Mouse (Mus musculus): ENCODE measurements around the gene 1110032A03Rik. TPM values are rescaled to one million over a fixed set of nuclear protein-coding genes. Genes with fewer than 3 reads are reported as not detected.

Gene 1110032A03Rik
- polyA plus RNA-seq, 1 experiment = not detected

- WGBS = 83% methylated on average over 2 of the region's 2 CpGs
- no peak overlapping the region for H3K27ac ChIP-seq (ENCODE audit: insufficient read depth, low read depth, low read length)
- peaks cover 7% of the 10 kb centered on the region for H3K4me1 ChIP-seq (ENCODE audit: control insufficient read depth, insufficient read depth, low read length)
- no peak overlapping the region for H3K4me3 ChIP-seq (ENCODE audit: insufficient read depth, low read depth, low read length)
- TF ChIP-seq CTCF (IDR thresholded peaks at IDR 0.05; ENCODE audit: insufficient read depth, low read depth, low read length) (no peak), POLR2A (IDR thresholded peaks at IDR 0.05; ENCODE audit: insufficient read depth, low read depth, low read length) (no peak)
These were observed 36.4 kb upstream of the 1110032A03Rik start for GRCm38 (mm10) chr9:50811746-50812145.

GRCm38 (mm10) chr9:50811187-50811586 is 35.9 kb upstream of the 1110032A03Rik start:
- TF ChIP-seq POLR2A (IDR thresholded peaks at IDR 0.05; ENCODE audit: insufficient read depth, low read depth, low read length) (no peak), CTCF (IDR thresholded peaks at IDR 0.05; ENCODE audit: insufficient read depth, low read depth, low read length) (no peak)
- Histone ChIP-seq H3K27ac (ENCODE audit: insufficient read depth, low read depth, low read length) (no peak overlapping the region), H3K4me3 (ENCODE audit: insufficient read depth, low read depth, low read length) (no peak overlapping the region), H3K4me1 (ENCODE audit: control insufficient read depth, insufficient read depth, low read length) (peaks cover 7% of the 10 kb centered on the region)
- WGBS = 95% methylated on average over 7 of the region's 7 CpGs

- no peak overlapping the region for H3K27ac ChIP-seq (ENCODE audit: insufficient read depth, low read depth, low read length)
- TF ChIP-seq POLR2A (IDR thresholded peaks at IDR 0.05; ENCODE audit: insufficient read depth, low read depth, low read length) = no peak
- no peak for TF ChIP-seq CTCF (IDR thresholded peaks at IDR 0.05; ENCODE audit: insufficient read depth, low read depth, low read length)
- H3K4me3 ChIP-seq (ENCODE audit: insufficient read depth, low read depth, low read length) = no peak overlapping the region
- H3K4me1 ChIP-seq (ENCODE audit: control insufficient read depth, insufficient read depth, low read length) = peaks cover 7% of the 10 kb centered on the region
- WGBS = 88% methylated on average over 13 of the region's 13 CpGs
These were observed 33.8 kb upstream of the 1110032A03Rik start for GRCm38 (mm10) chr9:50809146-50809545.

GRCm38 (mm10) chr9:50808471-50808870 is 33.2 kb upstream of the 1110032A03Rik start:
- H3K4me1 ChIP-seq (ENCODE audit: control insufficient read depth, insufficient read depth, low read length) = peaks cover 7% of the 10 kb centered on the region
- no peak for TF ChIP-seq CTCF (IDR thresholded peaks at IDR 0.05; ENCODE audit: insufficient read depth, low read depth, low read length)
- TF ChIP-seq POLR2A (IDR thresholded peaks at IDR 0.05; ENCODE audit: insufficient read depth, low read depth, low read length) = no peak
- no peak overlapping the region for H3K4me3 ChIP-seq (ENCODE audit: insufficient read depth, low read depth, low read length)
- no peak overlapping the region for H3K27ac ChIP-seq (ENCODE audit: insufficient read depth, low read depth, low read length)
- WGBS = 90% methylated on average over 6 of the region's 6 CpGs

GRCm38 (mm10) chr9:50803055-50803671 is 27.8 kb upstream of the 1110032A03Rik start:
- TF ChIP-seq CTCF (IDR thresholded peaks at IDR 0.05; ENCODE audit: insufficient read depth, low read depth, low read length) (no peak), POLR2A (IDR thresholded peaks at IDR 0.05; ENCODE audit: insufficient read depth, low read depth, low read length) (no peak)
- Histone ChIP-seq H3K4me1 (ENCODE audit: control insufficient read depth, insufficient read depth, low read length) (no peaks in the 10 kb centered on the region), H3K27ac (ENCODE audit: insufficient read depth, low read depth, low read length) (no peak overlapping the region), H3K4me3 (ENCODE audit: insufficient read depth, low read depth, low read length) (no peak overlapping the region)
- 86% methylated on average over 7 of the region's 7 CpGs for WGBS

GRCm38 (mm10) chr9:50800985-50801384 is 25.7 kb upstream of the 1110032A03Rik start:
- H3K4me3 ChIP-seq (ENCODE audit: insufficient read depth, low read depth, low read length) = no peak overlapping the region
- WGBS = 54% methylated on average over 2 of the region's 2 CpGs
- H3K27ac ChIP-seq (ENCODE audit: insufficient read depth, low read depth, low read length) = no peak overlapping the region
- H3K4me1 ChIP-seq (ENCODE audit: control insufficient read depth, insufficient read depth, low read length) = no peaks in the 10 kb centered on the region
- TF ChIP-seq POLR2A (IDR thresholded peaks at IDR 0.05; ENCODE audit: insufficient read depth, low read depth, low read length) (no peak), CTCF (IDR thresholded peaks at IDR 0.05; ENCODE audit: insufficient read depth, low read depth, low read length) (no peak)

- 54% methylated on average over 5 of the region's 5 CpGs for WGBS
- H3K27ac ChIP-seq (ENCODE audit: insufficient read depth, low read depth, low read length) = no peak overlapping the region
- TF ChIP-seq CTCF (IDR thresholded peaks at IDR 0.05; ENCODE audit: insufficient read depth, low read depth, low read length) = no peak
- no peak for TF ChIP-seq POLR2A (IDR thresholded peaks at IDR 0.05; ENCODE audit: insufficient read depth, low read depth, low read length)
- H3K4me1 ChIP-seq (ENCODE audit: control insufficient read depth, insufficient read depth, low read length) = no peaks in the 10 kb centered on the region
- no peak overlapping the region for H3K4me3 ChIP-seq (ENCODE audit: insufficient read depth, low read depth, low read length)
These were observed 23.0 kb upstream of the 1110032A03Rik start for GRCm38 (mm10) chr9:50798368-50798767.

- Histone ChIP-seq H3K4me1 (ENCODE audit: control insufficient read depth, insufficient read depth, low read length) (no peaks in the 10 kb centered on the region), H3K4me3 (ENCODE audit: insufficient read depth, low read depth, low read length) (no peak overlapping the region), H3K27ac (ENCODE audit: insufficient read depth, low read depth, low read length) (no peak overlapping the region)
- TF ChIP-seq CTCF (IDR thresholded peaks at IDR 0.05; ENCODE audit: insufficient read depth, low read depth, low read length) (no peak), POLR2A (IDR thresholded peaks at IDR 0.05; ENCODE audit: insufficient read depth, low read depth, low read length) (no peak)
- 96% methylated on average over 7 of the region's 7 CpGs for WGBS
These were observed 22.3 kb upstream of the 1110032A03Rik start for GRCm38 (mm10) chr9:50797641-50798040.

GRCm38 (mm10) chr9:50796776-50797175 is 21.5 kb upstream of the 1110032A03Rik start:
- 93% methylated on average over 8 of the region's 8 CpGs for WGBS
- H3K4me1 ChIP-seq (ENCODE audit: control insufficient read depth, insufficient read depth, low read length) = no peaks in the 10 kb centered on the region
- no peak overlapping the region for H3K4me3 ChIP-seq (ENCODE audit: insufficient read depth, low read depth, low read length)

More at GRCm38 (mm10) chr9:50796776-50797175, 21.5 kb upstream of the 1110032A03Rik start:
- TF ChIP-seq CTCF (IDR thresholded peaks at IDR 0.05; ENCODE audit: insufficient read depth, low read depth, low read length) (no peak), POLR2A (IDR thresholded peaks at IDR 0.05; ENCODE audit: insufficient read depth, low read depth, low read length) (no peak)
- no peak overlapping the region for H3K27ac ChIP-seq (ENCODE audit: insufficient read depth, low read depth, low read length)

Data from olfactory bulb, adult 2 months (tissue).